Mouse (Mus musculus) small intestine, adult 2 months (tissue): ENCODE data around the gene Vps8. TPM values are rescaled to one million over a fixed set of nuclear protein-coding genes. Genes with fewer than 3 reads are reported as not detected.

Source experiments
- H3K27ac ChIP-seq: fragments of 200-500 bp; 2 replicates; pipeline ENCODE4 v1.5.1; 2012; ENCODE audit warnings: low read depth, low read length, control low read depth, inconsistent platforms; ENCODE audit not compliant: insufficient read depth
- H3K27me3 ChIP-seq: fragments of 200-500 bp; 2 replicates; pipeline ENCODE4 v1.6.1; 2012; ENCODE audit warnings: mild to moderate bottlenecking, moderate library complexity, low read length, inconsistent platforms; ENCODE audit not compliant: control insufficient read depth, insufficient read depth
- H3K36me3 ChIP-seq: fragments of 200-500 bp; 2 replicates; pipeline ENCODE4 v1.6.1; 2012; ENCODE audit warnings: mild to moderate bottlenecking, low read length, control low read depth, inconsistent platforms; ENCODE audit not compliant: control insufficient read depth, insufficient read depth
- H3K4me1 ChIP-seq: fragments of 200-500 bp; 2 replicates; pipeline ENCODE4 v1.6.1; 2012; ENCODE audit warnings: low read length, inconsistent platforms, mixed read lengths; ENCODE audit not compliant: control insufficient read depth, insufficient read depth, insufficient read length
- H3K4me3 ChIP-seq: fragments of 200-500 bp; 2 replicates; pipeline ENCODE4 v1.5.1; 2012; ENCODE audit warnings: low read depth, mild to moderate bottlenecking, control low read depth, inconsistent platforms, low read length, moderate library complexity
- CTCF ChIP-seq: fragments of 200-500 bp; IDR thresholded peaks from 2 replicates; pipeline ENCODE4 v1.5.1; 2012; ENCODE audit warnings: low read depth, mild to moderate bottlenecking, control low read depth, inconsistent platforms, low read length, moderate library complexity, mixed read lengths; ENCODE audit not compliant: insufficient replicate concordance, insufficient read length; ENCODE audit errors: extremely low read depth
- POLR2A ChIP-seq: fragments of 200-500 bp; IDR thresholded peaks from 2 replicates; pipeline ENCODE4 v1.6.1; 2012; ENCODE audit warnings: low read depth, mild to moderate bottlenecking, control low read depth, inconsistent platforms, low read length, moderate library complexity
- WGBS: fragments of 180-500 bp; shearing (Covaris S2); methylation state at CpG from one replicate; pipeline ENCODE4 v1.1.7; 2018; 5-methylcytosine and 5-hydroxymethylcytosine counted together
- polyA plus RNA-seq: library from polyadenylated mRNA; depleted of rRNA; stranded (reverse); fragments of >200 nt; gene quantifications from 2 replicates; pipeline ENCODE4 v1.2.3, GENCODE M21; 2012

Vps8 gene
- polyA plus RNA-seq, 1 experiment, result 8.8 TPM

DNA sequence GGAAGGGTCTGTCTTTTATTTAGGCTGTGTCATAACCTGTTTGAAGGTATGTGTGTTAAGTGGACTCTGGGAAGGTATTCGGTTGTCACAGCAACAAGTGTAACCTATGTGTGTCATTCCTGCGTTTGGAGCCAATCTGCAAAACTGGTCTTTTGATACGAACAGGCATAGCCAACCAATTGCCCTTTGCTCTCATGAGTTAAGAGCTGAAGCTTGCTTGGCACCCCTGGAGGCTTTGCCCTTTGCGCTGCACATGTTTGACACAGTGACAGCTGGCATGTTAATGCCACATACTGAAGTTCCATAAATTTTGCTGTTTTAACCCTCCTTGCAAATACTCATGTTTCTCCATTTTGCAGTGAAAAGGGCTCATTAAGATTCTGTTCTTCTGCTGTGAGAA, 126.8 kb downstream of the Vps8 start:
- TF ChIP-seq POLR2A (no peak), CTCF (no peak)
- Histone ChIP-seq H3K27me3 (no peaks in the 10 kb centered on the region), H3K27ac (no peak overlapping the region), H3K4me3 (no peak overlapping the region), H3K36me3 (peaks cover 3% of the 10 kb centered on the region; the same call in 1 of the 2 replicates), H3K4me1 (no peaks in the 10 kb centered on the region)
- WGBS, result 41% methylated on average over 4 of the region's 4 CpGs

DNA sequence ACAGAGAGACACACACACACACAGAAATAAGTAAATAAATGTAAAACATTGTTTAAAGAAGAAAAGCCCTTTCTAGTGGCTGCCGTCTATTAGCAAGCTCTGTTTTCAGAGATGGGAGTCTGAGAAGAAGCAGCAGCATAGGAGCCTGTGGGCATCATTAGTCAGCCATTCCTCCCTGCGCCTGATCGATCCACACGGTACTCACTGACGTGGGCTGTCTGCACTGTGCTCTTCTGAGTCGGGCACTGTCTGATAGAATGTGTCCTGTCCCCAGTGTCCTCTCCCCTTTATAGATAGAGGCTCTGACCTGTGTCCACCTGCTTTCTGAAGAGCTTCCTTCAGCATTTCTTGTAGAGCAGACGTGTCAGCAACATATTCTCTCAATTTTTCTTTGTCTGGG, 127.5 kb downstream of the Vps8 start:
- Histone ChIP-seq H3K27ac (no peak overlapping the region), H3K36me3 (peaks cover 1% of the 10 kb centered on the region; the same call in 1 of the 2 replicates), H3K4me1 (no peaks in the 10 kb centered on the region), H3K27me3 (no peaks in the 10 kb centered on the region), H3K4me3 (no peak overlapping the region)
- WGBS, result 82% methylated on average over 7 of the region's 7 CpGs
- no peak for TF ChIP-seq POLR2A
- no peak for TF ChIP-seq CTCF

DNA sequence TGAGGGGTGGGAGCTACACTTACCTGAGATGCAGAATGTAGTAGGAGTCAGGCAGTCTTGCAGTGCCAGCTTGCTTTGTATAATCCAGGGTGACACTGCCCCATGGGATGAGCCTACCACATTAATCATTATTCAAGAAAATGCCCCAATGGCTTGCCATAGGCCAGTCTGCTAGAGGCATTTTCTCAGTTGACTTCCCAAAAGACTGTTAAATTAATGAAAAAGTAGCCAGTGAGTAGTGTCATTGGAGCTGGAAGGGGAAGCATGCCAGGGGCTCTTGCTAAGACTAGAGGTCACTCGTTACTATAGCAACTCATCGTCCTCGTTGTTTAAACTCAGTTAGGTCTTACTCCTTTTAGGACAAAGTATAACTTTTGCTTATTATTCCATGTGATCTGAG, 130.6 kb downstream of the Vps8 start:
- H3K27me3 ChIP-seq, result no peaks in the 10 kb centered on the region
- no peaks in the 10 kb centered on the region for H3K4me1 ChIP-seq
- no peak overlapping the region for H3K4me3 ChIP-seq
- no peak overlapping the region for H3K27ac ChIP-seq
- H3K36me3 ChIP-seq, result peaks cover 1% of the 10 kb centered on the region; the same call in 1 of the 2 replicates
- 87% methylated on average over 3 of the region's 3 CpGs for whole genome bisulfite sequencing
- TF ChIP-seq CTCF (no peak), POLR2A (no peak)

DNA sequence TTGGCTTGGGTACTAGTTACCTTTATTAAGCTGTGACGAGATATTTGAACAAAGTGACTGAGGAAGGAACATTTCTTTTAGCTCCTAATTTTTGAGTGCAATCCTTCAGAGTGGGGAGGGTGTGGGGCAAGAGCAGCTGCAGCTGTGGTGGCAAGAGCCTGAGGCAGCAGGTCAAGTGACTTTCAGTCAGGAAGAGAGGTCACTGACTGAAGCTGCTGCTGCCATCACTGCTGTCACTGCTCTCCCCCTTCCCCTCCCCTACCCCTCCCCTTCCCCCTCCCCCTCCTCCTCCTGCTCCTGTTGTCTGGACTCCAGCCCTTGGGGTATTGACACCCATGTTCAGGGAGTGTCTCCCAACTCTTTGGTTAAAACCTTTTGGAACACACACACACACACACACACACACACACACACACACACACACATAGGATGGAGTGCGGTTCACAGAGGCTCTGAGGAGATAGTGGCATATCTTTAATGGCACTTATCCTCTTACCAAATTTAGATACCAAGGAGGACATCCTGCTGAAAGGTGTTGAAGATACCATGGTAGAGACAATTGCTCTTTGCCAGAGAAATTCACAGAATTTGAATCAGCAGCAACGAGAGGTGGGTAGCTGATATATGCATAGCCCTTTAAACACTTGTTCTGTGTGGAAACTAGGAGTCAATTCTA, 139.8 kb downstream of the Vps8 start:
- TF ChIP-seq CTCF, result no peak
- no peak for TF ChIP-seq POLR2A
- Histone ChIP-seq H3K4me1 (no peaks in the 10 kb centered on the region), H3K4me3 (no peak overlapping the region), H3K27ac (peak overlapping the region; percentile 15; the same call in 1 of the 2 replicates), H3K27me3 (no peaks in the 10 kb centered on the region), H3K36me3 (peaks cover 11% of the 10 kb centered on the region)
- WGBS, result 84% methylated on average over 3 of the region's 3 CpGs

DNA sequence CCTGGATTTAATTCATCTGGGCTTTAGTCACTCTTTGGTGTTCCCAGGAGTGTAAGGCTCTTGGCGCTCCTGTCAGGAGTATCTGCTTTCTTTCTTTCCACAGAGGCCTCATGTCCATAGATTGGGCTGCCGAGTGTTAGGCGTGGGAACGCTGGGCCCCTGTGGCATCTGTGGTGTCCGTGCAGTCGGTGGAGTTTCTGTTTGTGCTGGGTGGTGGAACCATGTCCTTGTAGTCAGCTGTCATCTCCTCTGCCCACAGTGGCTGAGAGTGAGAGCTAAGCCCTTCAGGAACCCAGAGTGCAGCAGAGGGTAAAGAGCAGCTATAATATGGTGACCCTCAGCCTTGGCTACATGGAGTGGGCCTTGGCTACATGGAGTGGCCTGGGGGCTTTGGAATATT, 140.4 kb downstream of the Vps8 start:
- WGBS, result 89% methylated on average over 6 of the region's 6 CpGs
- TF ChIP-seq CTCF (no peak), POLR2A (no peak)
- Histone ChIP-seq H3K36me3 (peaks cover 11% of the 10 kb centered on the region), H3K4me3 (no peak overlapping the region), H3K27ac (peak overlapping the region; percentile 15; the same call in 1 of the 2 replicates), H3K27me3 (no peaks in the 10 kb centered on the region), H3K4me1 (no peaks in the 10 kb centered on the region)

DNA sequence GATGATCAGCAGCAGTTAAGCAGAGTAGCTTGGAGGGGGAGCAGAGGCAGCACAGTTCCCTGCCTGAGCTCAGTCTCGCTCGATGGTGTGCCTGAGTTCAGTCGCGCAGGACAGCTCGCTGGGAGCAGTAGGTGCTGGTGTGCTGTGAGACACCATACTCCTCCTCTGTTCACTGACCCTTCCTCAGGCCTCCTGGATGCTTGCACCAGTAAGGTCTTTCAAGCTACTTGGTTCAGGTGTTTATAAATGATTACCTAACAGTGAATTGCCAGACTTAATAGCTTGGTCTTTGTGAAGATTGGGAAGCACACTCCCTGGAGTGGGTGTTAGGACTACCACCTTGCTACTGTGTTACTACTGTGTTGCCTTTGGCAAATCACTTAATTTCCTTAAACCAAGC, 144.2 kb downstream of the Vps8 start:
- peaks cover 2% of the 10 kb centered on the region; the same call in 1 of the 2 replicates for H3K4me1 ChIP-seq
- WGBS, result 98% methylated on average over 5 of the region's 5 CpGs
- peaks cover 6% of the 10 kb centered on the region; the same call in 1 of the 2 replicates for H3K36me3 ChIP-seq
- no peak overlapping the region for H3K4me3 ChIP-seq
- TF ChIP-seq POLR2A (no peak), CTCF (no peak)
- H3K27ac ChIP-seq, result no peak overlapping the region
- no peaks in the 10 kb centered on the region for H3K27me3 ChIP-seq

DNA sequence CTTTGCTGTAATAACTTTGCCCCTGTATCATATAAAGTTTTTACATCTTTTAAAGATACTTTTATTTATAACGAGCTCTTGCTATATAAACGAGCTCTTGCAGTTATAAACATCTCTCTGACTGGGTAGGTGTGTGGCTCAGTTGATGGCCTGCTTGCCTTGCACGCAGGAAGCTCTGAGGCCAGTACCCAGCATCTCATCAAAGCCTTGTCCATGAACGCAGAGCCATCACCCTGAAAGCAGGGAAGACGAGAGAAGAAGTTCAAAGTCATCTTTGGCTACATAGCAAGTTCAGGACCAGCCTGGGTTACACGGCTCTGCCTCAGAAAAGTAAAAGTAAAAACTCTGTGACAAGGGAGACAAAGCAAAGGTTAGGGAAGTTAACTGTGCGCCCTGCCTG, 147.0 kb downstream of the Vps8 start:
- no peak overlapping the region for H3K27ac ChIP-seq
- no peak overlapping the region for H3K4me3 ChIP-seq
- no peaks in the 10 kb centered on the region; the same call in 1 of the 2 replicates for H3K36me3 ChIP-seq
- H3K27me3 ChIP-seq, result no peaks in the 10 kb centered on the region
- H3K4me1 ChIP-seq, result peaks cover 2% of the 10 kb centered on the region; the same call in 1 of the 2 replicates
- 78% methylated on average over 7 of the region's 7 CpGs for WGBS
- TF ChIP-seq POLR2A (no peak), CTCF (no peak)
